ENCODE assay signal across 8 mouse cellular contexts in the genomic region with DNA sequence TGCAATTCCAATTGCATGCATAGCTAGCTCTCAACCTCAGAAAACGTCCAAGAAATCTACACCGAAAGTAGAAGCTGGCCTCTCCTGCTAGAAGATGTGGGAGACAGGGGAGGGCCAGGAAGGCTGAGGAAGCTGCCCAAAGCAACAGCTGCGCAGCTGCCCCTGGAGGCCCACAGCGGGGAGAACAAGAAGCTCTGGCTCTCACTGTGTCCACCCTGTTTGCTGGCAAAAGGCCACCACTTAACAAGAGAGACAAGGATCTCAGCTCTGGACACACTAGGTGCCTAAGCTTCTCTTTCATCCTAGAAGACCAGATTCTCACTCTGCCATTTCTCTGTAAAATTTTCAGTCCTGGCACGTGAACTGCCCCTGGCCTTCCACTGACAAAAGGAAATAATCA.
A peak's percentile ranks its signal among the peaks of the same experiment; 100 is the strongest.
DNase-seq lines count a peak whose midpoint lies in the region; ATAC-seq and TF ChIP-seq lines count a peak whose summit lies in the region.

No protein-coding gene starts in this region.

- no peak overlapping the region for H3K4me2 ChIP-seq in liver, embryonic 11.5 days
- no peak overlapping the region for H3K4me2 ChIP-seq in kidney, postnatal 0 days (ENCODE audit: low read length)

- H3K27me3 ChIP-seq in liver, adult 2 months (ENCODE audit: control insufficient read depth, insufficient read depth, low read length): no peaks in the 10 kb centered on the region
- no peaks in the 10 kb centered on the region for H3K27me3 ChIP-seq in liver, embryonic 11.5 days (replicated peaks; ENCODE audit: control insufficient read depth, insufficient read depth, low read length)
- no peaks in the 10 kb centered on the region for H3K27me3 ChIP-seq in heart, adult 2 months (ENCODE audit: control insufficient read depth, insufficient read depth, low read length)
- H3K27me3 ChIP-seq in kidney, postnatal 0 days (ENCODE audit: insufficient read depth, low read length): no peaks in the 10 kb centered on the region

- peak overlapping the region; percentile 39 for H3K27ac ChIP-seq in liver, adult 2 months (replicated peaks; ENCODE audit: insufficient read depth, low read depth, low read length)
- no peak overlapping the region for H3K27ac ChIP-seq in liver, embryonic 11.5 days (ENCODE audit: low read depth, low read length)
- H3K27ac ChIP-seq in heart, adult 2 months: no peak overlapping the region
- H3K27ac ChIP-seq in kidney, postnatal 0 days: peak overlapping the region; percentile 79

- H3K4me3 ChIP-seq in liver, adult 2 months (ENCODE audit: insufficient read depth, low read depth, low read length): no peak overlapping the region
- no peak overlapping the region for H3K4me3 ChIP-seq in liver, embryonic 11.5 days (ENCODE audit: low read depth, low read length)
- no peak overlapping the region for H3K4me3 ChIP-seq in heart, adult 2 months
- no peak overlapping the region for H3K4me3 ChIP-seq in kidney, postnatal 0 days (replicated peaks; ENCODE audit: low read depth, low read length)

- intact Hi-C loops in heart, adult 2 months (cut with DNase I): no loop called here

- DNase-seq in liver, adult 2 months (ENCODE audit: extremely low read depth, low read depth, low spot score): no peak
- no peak for DNase-seq in liver, embryonic 11.5 days (ENCODE audit: low spot score)
- DNase-seq in fibroblast of lung, adult 2 months (ENCODE audit: low read depth): peak; percentile 36
- DNase-seq in heart, adult 2 months: peak; percentile 65 to 72
- peak; percentile 86 for DNase-seq in kidney, postnatal 0 days (ENCODE audit: low spot score)
- peak; percentile 46 for DNase-seq in ovary, postnatal 14 days (ENCODE audit: low spot score)
- no peak for DNase-seq in thymus, adult 18-20 months
- DNase-seq in adipocyte (ENCODE audit: low spot score): no peak

- ATAC-seq in liver, embryonic 11.5 days (replicated peaks; ENCODE audit: low FRiP score): no peak
- peak; percentile 41; the same call in 1 of the 2 replicates for ATAC-seq in kidney, postnatal 0 days (replicated peaks; ENCODE audit: low FRiP score, low read depth)

- H3K79me2 ChIP-seq in liver, adult 2 months (ENCODE audit: control insufficient read depth, insufficient read depth, low read length): peaks cover 43% of the 10 kb centered on the region; the same call in 1 of the 2 replicates
- H3K79me2 ChIP-seq in heart, adult 2 months (replicated peaks; ENCODE audit: control insufficient read depth, insufficient read depth, low read length): no peaks in the 10 kb centered on the region

- TF ChIP-seq EP300 in heart, adult 2 months (IDR thresholded peaks at IDR 0.05; ENCODE audit: insufficient read depth, low read depth, low read length): 0 out of 2 replicates have a peak, but pooled peaks have one; percentile 5

- TF ChIP-seq POLR2A in liver, adult 2 months (IDR thresholded peaks at IDR 0.05; ENCODE audit: extremely low read depth, insufficient read depth, low read length): no peak
- no peak for TF ChIP-seq POLR2A in heart, adult 2 months (IDR thresholded peaks at IDR 0.05; ENCODE audit: insufficient read depth, low read depth, low read length)

- no peaks in the 10 kb centered on the region for H3K9me3 ChIP-seq in liver, embryonic 11.5 days (ENCODE audit: control insufficient read depth, low read length)
- no peaks in the 10 kb centered on the region for H3K9me3 ChIP-seq in kidney, postnatal 0 days (replicated peaks; ENCODE audit: low read length)

- TF ChIP-seq CTCF in liver, adult 2 months (IDR thresholded peaks at IDR 0.05; ENCODE audit: low read depth, low read length): no peak
- peak; percentile 27 for TF ChIP-seq CTCF in heart, adult 2 months (IDR thresholded peaks at IDR 0.05)
- no peak; the same call in 1 of the 2 replicates for TF ChIP-seq CTCF in kidney, postnatal 0 days (IDR thresholded peaks at IDR 0.05; ENCODE audit: low read depth)

- peaks cover 7% of the 10 kb centered on the region; the same call in 1 of the 2 replicates for H3K4me1 ChIP-seq in liver, adult 2 months (ENCODE audit: control insufficient read depth, insufficient read depth, low read length)
- H3K4me1 ChIP-seq in liver, embryonic 11.5 days (replicated peaks; ENCODE audit: control insufficient read depth, insufficient read depth, low read length): no peaks in the 10 kb centered on the region
- H3K4me1 ChIP-seq in heart, adult 2 months (ENCODE audit: control insufficient read depth, insufficient read depth, low read length): peaks cover 8% of the 10 kb centered on the region
- H3K4me1 ChIP-seq in kidney, postnatal 0 days (replicated peaks; ENCODE audit: insufficient read depth, low read length): peaks cover 7% of the 10 kb centered on the region; the same call in 1 of the 2 replicates

- no peak overlapping the region for H3K9ac ChIP-seq in liver, adult 2 months (ENCODE audit: low read depth, low read length)
- H3K9ac ChIP-seq in liver, embryonic 11.5 days (ENCODE audit: low read depth, low read length): no peak overlapping the region
- H3K9ac ChIP-seq in heart, adult 2 months (ENCODE audit: low read depth, low read length): no peak overlapping the region
- H3K9ac ChIP-seq in kidney, postnatal 0 days (ENCODE audit: low read depth, low read length): no peak overlapping the region

- peaks cover 5% of the 10 kb centered on the region; the same call in 1 of the 2 replicates for H3K36me3 ChIP-seq in liver, adult 2 months (ENCODE audit: control insufficient read depth, insufficient read depth, low read length)
- peaks cover 11% of the 10 kb centered on the region; the same call in 1 of the 2 replicates for H3K36me3 ChIP-seq in liver, embryonic 11.5 days (ENCODE audit: control insufficient read depth, insufficient read depth, low read length)
- H3K36me3 ChIP-seq in heart, adult 2 months (ENCODE audit: control insufficient read depth, insufficient read depth, low read length): no peaks in the 10 kb centered on the region
- peaks cover 29% of the 10 kb centered on the region for H3K36me3 ChIP-seq in kidney, postnatal 0 days (ENCODE audit: insufficient read depth, low read length)

- 62% methylated on average over 5 of the region's 5 CpGs for WGBS in liver, adult 2 months
- 64% methylated on average over 5 of the region's 5 CpGs for WGBS in liver, embryonic 11.5 days
- 29% methylated on average over 5 of the region's 5 CpGs for WGBS in heart, adult 2 months
- 16% methylated on average over 5 of the region's 5 CpGs for WGBS in kidney, postnatal 0 days

Comparison
In these comparisons a context has a peak if more than half of its experiments do, and no peak if none do; other contexts are left out.
1. H3K27ac ChIP-seq: peak in liver, adult 2 months (single experiment) and kidney, postnatal 0 days (single experiment); none in liver, embryonic 11.5 days (single experiment) and heart, adult 2 months (single experiment).
2. DNase-seq: peak in fibroblast of lung, adult 2 months (single experiment), heart, adult 2 months (2 of 2), kidney, postnatal 0 days (single experiment) and ovary, postnatal 14 days (single experiment); none in liver, adult 2 months (single experiment), liver, embryonic 11.5 days (single experiment), thymus, adult 18-20 months (0 of 2) and adipocyte (single experiment).